Mouse (Mus musculus) mouse embryonic stem cell (cell line): ENCODE data around the gene Dolpp1.
"Not testable (repeated sequence)": the region's sequence is repeated elsewhere in the genome, so short reads cannot be mapped to it uniquely, and the experiment has no call there.

Experiments used
- in situ Hi-C, 2 experiments: fragments of 300-500 bp; cut with MboI; formaldehyde crosslinking; loops; 1 replicate in 1 of 2; 3 replicates in 1 of 2; pipeline ENCODE4 v1.14.3; 2019 to 2020; ENCODE audit warnings: low sequenced_read_pairs in 2 of 2, low pct_unique_long_range_greater_than_20kb in 1 of 2, mixed read lengths in 1 of 2; ENCODE audit not compliant: unreplicated experiment in 1 of 2

Gene Dolpp1

DNA sequence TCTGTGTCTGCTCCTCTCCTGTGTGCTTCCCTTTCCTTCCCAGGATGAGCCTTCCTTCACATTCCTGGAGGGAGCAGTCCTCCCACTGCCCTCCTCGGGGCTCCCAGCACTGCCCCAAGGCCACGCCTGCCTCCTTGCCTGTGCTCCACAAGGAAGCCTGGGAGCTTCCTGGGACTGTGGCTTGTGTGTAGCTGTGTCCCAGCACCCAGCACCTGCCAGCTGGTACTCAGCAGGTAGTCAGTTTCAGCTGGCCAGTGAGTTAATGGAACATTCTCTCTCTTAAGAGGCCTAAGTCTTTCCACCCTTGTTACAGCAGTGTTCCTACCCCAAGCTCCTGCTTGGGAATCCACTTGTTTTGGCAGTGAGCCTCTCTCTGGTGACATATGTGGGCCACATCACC, 10.8 kb downstream of the Dolpp1 start:
- in situ Hi-C loops = no loop called here

DNA sequence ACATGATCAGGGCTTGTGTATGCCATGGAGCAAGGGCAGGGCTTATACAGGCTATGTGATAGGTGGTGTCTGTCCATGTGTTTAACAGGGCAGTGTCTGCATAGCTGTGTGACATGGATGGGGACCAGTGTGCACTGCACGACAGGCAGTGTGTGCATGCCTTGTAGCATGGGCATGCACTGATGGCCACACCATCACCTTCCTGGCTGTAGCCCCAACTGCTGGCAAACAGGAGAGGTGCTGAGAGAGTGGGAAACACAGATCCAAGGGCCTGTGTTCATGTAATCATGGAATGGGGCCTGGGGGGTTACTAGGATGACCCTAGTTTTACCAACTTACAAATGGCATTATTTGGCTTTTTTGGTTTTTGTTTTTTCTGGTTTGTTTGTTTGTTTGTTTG, 11.8 kb downstream of the Dolpp1 start:
- in situ Hi-C loops = no loop called here

DNA sequence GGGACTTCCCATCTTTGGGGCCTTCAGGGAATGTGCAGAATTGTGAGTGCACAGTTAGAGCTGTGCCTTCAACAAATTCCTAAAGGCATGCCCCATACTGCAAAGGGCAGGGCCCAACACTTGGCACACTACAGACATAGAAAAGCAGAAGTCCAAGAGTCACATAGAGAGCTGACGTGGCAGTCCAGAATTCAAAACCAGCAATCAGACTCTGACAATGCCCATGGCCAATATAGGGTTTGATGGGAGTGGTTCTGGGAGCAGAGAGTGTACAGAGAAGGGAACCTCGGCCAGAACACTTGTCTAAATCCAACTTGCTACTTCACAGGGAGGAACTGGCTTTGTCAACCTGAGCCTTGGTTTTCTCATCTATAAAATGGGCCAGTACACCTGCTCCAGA, 15.2 kb downstream of the Dolpp1 start:
- in situ Hi-C loops = no loop called here

DNA sequence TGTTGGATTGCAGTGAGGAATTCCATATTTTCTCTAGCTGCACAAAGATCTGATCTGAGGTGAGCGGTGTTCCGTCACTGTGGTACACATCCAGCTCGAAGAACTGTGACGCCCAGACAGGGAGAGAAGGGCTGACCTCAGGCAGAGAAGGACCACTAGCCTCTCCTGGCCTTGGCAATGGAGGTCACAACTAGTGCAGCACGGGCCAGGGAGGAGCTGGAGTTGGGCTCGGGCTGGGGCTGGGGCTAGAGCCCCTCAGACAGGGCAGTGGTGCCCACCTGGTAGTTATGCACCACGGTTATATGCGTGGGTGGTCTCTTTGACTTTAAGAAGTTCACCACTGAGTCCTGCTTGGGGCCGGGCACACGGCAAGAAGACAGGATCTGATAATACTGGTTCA, 15.7 kb downstream of the Dolpp1 start:
- in situ Hi-C loops = no loop called here

DNA sequence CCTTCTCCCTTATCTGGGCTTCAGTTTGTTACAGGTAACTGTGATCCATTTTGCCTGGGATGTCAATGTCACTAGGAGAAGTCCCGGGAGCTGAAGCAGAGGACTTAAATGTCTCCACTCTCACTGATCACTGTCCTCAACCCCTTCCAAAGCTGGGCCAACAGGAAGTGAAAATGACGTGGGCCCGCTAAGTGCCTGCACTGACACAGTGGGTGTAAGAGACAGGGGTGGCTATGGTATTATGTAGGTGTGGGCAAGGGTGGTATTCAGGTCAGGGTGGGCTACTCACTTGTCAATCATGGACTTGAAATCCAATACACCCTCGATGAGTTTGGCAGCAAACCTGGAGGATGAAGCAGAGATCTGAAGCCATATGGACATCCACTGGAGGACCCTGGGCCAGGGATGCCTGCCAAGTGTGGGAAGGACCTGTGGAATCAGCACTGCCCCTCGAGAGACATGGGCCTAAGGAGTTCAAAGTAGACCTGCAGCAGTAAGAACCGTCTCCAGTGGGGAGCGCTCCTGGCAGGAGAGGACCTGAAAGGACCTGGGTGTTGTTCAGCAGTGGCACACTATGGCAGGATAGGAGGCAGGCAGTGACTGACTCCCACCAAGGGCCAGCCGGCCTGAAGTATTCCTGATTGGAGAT, 16.5 kb downstream of the Dolpp1 start:
- in situ Hi-C loops = no loop called here

DNA sequence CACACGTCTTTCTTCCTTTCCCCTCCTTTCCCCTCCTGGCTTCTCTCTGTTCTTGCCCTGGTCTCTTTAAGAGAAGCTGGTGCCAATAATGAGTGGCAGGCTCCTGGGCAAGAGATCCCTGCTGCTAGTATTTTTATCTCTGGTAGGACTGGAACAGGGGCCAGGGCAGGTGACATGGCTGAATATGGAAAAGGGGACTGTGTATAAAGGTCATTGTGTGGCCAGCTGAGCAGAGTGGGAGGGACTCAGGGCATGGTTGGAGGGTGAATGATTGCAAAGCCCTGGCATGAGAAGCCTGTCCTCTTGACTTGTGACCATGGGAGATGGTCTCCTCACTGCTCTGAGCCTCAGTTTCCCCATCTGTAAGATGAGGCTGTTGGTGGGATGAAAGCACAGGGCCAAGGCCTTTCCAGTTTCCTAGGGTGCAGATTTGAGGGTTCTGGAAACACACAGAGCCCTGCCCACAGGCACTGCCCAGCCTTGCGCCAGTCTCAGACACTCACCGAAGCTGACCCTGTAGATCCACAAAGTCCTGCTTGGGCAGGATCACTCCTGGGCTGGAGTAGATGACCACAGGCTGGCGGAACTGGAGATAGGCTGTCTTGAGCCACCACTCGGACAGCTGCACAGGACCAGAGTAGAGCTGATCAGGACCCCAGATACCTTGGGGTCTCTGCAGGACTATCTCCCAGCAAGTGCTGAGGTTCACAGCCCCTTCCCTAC, 17.6 kb downstream of the Dolpp1 start:
- in situ Hi-C loops = no loop called here

DNA sequence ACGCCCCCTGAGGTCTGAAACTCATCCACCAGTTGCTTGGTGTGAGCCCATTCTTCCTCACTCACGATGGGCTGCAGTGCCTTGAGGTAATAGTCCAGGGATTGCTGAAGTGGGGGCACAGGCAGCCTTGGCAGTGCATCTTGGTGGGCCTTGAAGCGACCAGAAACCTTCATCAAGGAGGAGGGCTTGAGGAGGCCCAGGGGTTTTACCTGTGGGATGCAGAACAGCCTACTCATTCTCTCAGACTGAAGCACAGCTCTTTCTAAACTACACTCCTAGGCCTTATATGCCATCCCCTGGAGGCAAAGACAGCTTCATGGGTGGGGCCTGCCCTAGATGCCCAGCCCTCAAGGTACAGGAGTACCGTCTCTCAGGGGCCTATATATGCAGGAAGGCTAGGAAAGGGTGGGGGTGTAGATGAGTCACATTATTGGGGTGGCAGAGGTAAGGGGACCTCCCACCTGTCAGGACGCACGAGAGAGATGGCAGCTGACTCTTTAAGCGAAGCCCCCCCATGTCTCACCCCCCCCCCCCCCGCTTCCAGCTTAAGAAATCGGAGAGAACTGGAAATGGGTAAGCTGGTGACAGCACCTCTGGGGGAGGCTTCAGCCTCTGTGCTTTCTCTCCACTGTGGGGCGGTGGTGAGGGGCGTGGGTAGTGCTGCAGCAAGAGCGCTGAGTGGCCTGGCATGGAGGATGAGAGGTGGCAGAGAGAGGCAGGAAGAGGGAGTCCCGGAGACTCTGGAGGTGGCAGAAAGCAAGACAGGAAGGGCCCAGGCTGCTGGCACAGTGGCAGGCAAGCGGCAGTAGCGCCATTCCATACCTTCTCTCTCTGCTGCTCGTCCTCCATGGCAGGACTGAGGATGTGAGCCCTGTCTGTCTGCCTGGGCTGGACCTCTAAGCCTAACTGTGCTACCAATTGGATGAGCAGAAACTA, 21.3 kb downstream of the Dolpp1 start:
- in situ Hi-C loops = no loop called here

DNA sequence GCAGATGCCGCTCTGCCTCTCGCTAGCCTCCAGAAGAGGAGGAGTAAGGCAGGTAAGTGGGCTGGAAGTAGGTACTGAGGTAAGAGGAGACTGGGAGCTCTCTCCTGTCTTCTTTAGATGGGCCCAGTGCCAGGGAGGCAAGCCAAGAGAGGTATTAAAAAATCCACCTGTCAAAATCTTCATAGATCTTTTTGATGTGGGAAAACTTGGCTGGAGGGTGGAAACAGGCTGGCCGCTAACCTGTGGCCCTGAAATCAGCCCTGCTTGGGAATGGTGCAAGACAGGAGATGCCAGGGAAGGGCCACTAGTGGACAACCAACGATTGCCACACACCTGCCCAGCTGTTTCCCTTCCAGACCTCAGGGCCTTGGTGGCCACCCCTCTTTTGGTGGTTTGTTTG, 22.0 kb downstream of the Dolpp1 start:
- in situ Hi-C loops = no loop called here

DNA sequence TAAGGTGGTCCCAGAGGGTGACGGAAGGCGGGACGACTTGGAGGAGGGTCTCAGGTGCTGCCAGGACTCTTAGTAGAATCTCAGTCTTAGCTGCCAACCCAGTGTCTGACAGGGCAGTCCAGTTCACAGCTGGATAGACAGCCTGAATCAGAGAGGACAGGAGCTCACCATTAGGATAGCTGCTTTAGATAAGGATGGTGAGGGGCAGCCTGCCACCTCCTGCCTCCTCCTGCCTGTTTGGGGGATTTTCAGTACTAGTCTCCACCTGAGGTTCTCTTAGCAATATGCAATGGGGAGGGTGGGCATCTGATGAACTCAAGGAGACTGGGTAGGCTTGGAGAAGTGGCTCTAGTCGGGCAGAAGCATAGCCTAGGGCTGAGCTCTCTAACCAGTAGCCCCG, 22.6 kb downstream of the Dolpp1 start:
- in situ Hi-C loops = no loop called here

DNA sequence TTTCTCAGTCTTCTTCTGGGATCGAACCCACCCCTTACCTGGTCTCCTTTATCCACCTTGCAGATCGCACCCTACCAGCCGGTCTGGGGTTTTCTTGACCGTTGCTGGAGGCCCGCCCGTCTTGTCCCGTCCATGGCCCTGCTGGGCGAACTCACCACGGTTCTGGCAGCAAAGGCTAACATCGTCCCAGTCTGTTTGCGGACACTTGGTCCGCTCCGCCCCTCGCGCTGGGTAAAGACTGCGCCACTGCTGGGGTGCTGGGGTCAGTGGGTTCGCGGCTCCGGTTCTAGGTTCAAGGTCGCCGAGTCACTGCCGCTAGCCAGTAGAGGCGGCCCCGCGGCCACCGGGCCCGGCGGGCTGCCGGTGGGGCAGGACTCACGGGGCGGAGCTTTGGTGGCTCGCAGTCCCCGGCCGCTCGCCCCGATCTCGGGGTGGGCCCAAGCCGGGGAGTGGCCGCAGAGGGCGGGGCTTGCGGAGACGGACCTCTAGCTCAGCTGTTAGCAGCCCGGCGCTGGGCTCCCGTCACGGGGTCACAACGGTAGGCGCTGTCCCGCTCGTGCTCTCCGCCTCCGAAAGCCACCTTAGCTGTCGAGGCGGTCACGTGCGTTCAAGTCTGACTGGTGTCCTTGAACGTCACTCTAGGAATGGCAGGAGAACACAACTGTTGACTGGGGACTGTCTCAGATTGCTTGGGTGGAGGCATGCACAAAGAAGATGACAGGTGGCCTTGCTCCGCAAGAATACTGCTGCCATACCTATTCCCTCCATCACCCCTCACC, 23.3 kb downstream of the Dolpp1 start, which contains the start of gene Crat:
TSS of gene Crat (minus strand) at position 657 of the 779 bp plus-strand sequence.
- in situ Hi-C loops = no loop called here

DNA sequence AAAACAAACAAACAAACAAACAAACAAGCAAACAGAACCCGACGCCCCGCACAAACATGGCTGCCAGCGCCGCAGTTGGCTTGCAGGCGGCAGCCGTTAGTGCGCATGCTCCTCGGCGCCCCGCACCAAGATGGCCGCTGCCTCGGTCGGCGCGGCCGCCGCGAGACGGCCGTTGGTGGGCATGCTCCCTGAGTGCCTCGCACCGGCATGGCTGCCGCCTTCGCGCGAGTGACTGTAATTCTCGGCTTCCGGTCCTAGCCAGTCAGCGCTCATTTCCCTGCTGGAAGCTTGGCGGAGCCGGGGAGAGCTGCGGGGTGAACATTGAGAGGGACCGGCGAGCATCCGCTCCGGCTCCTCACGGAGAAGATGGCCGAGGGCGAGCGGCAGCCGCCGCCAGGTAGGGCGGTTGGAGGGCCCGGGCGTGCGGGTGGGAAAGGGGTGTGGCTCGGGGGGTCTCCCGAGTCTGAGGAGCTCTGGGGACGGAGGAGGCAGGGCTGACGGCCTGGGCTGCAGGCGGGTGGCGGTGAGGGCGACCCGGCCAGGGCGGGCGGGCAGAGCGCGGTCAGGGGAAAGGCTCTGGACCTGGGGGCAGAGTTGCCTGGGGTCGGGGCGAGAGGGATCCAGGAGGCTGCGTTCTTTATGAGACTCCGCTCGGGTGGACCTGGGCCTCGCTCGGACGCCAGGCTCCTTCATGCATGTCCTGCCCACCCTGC, 24.0 kb downstream of the Dolpp1 start, which contains the start of gene Ptpa:
TSS of gene Ptpa (plus strand) at position 104 of the 713 bp plus-strand sequence.
- in situ Hi-C loops = no loop called here

DNA sequence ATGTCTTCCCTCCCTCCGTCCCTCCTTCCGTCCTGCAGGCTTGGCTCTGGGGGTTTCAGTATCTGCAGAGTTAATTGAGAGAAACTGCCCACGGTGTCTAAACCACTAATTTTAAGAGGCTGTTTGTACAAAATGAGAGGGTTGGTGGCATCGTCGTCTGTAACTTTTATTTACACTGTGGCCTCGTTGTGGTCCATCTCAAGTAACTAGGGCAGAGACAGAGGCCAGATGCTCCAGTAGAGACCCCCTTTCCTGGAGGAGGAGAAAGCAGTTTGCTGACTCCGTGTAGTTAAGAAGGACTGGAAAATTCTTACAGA, 24.6 kb downstream of the Dolpp1 start:
- in situ Hi-C loops = no loop called here

DNA sequence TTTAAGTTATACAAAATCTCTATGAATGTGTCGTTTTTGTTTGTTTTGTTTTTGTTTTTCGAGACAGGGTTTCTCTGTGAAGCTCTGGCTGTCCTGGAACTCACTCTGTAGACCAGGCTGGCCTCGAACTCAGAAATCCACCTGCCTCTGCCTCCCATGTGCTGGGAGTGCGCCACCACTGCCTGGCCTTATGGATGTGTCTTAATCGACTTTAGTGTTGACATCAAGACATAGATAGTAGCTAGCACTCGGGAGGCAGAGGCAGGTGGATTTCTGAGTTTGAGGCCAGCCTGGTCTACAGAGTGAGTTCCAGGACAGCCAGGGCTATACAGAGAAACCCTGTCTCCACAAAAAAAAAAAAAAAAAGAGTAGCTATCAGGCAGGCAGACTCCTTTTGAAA, 25.1 kb downstream of the Dolpp1 start:
- in situ Hi-C loops = not testable (repeated sequence)

DNA sequence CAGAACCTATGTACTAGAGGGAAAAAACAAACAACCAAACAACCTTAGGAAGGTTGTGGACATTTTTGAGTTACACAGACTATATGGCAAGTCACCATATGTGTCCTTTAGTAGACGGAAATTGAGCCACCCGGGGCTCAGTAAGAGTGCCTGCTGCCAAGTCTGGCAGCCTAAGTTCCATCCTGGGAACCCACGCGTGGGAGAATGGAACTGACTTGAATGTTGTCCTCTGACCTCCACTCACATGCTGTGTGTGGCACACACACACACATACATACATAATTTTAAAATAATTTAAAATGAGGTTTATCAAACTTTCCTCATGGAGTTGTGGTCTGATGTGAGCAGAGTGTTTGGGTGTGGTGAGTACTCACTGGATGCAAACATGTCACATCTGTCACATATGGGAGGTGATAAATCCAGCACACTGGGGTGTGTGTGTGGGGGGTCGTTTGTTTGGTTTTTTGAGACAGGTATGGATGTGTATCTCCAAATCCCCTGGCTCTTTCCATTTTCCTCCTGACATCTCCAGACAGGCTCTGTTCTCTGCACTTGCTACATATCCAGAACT, 25.6 kb downstream of the Dolpp1 start:
- in situ Hi-C loops = no loop called here

DNA sequence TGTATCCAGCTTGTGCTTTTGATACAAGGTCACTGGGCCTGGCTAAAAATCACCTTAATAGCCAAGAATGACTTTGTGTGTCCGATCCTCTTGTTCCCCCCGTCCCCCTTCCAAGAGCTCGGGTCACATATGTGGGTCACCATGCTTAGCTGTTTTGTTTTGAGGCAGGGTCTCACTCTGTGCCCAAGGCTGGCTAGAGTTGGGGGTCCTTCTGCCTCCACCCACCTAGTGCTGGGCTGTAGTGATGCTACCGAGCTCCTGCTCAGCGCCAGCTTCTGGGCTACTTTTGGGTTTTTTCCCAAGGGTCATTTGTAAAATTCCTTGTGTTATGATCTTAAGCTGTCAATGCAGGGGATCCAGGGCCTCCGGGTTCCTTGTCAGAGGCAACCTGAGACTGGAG, 26.2 kb downstream of the Dolpp1 start:
- in situ Hi-C loops = no loop called here

DNA sequence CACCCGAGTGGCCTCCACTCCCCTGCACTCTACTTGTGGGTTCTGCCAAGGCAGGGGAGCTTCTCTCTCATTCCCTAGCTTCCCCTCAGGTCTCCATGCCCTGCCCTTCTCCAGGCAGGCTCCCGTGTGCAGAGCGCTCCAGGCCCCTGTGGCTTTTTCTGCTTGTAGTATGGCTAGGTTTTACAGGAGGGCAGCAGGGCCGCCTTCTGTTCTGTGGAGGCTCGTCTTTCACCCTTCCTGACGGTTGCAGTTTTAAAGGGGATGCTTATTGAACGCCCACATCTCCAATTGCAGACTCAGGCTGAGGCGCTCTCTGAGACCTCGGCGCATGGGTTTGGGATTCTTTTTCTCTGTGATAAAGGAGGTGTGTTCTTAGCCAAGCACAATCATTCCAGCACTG, 27.1 kb downstream of the Dolpp1 start:
- in situ Hi-C loops = no loop called here

DNA sequence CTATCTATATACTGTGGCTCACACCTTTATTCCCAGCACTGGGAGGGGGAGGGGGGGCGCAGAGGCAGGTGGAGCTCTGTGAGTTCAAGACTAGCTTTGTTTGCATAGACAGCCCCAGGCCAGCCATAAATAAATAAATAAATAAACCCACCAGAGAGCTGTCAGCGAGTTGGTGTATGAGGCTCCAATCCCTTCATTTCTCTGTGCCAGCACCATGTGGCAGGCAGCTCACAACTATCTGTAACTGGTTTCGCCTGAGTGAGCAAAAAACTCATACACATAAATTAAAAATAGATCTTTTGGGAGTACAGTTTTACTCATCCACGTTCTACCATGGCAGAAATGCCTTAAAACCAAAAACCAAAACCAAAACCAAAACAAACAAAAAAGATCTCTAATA, 29.4 kb downstream of the Dolpp1 start:
- in situ Hi-C loops = no loop called here

DNA sequence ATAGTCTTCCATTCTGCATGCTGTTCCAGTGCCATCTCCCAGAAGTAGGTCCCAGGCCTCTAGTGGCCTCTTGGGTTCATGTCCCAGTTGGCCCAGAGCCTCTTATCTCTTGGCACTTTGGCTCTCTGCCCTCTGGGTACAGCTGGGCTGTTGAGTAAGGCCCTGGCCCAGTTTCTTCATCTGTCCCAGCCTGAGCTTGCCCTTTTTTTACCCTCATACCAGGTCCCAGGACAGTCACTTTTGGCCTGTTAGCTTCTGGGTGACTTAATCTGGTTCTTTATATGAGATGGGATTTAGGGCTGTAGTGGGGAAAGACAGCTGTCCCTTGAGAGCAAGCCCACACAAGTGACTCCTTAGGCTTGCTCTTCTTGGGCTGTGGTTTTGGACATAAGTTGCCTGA, 37.1 kb downstream of the Dolpp1 start:
- in situ Hi-C loops = no loop called here
